Mouse (Mus musculus) hindbrain, embryonic 14.5 days (tissue): ENCODE measurements around the gene Ube2v1. TPM values are rescaled to one million over a fixed set of nuclear protein-coding genes. Genes with fewer than 3 reads are reported as not detected.

Source experiments
- ATAC-seq: fragments of 200-750 bp; cut with Nextera tagmentation; 2 replicates; pipeline ENCODE4 v1.8.0; 2017; ENCODE audit warnings: moderate number of reproducible peaks, mild to moderate bottlenecking, moderate TSS enrichment, moderate library complexity; ENCODE audit not compliant: low FRiP score
- DNase-seq: peaks from one replicate; pipeline ENCODE4 v3.0.0-alpha.2; 2015; ENCODE audit warnings: low spot score
- H3K27ac ChIP-seq: fragments of 300-500 bp; sonication (generic); 2 replicates; pipeline ENCODE4 v1.5.1; 2014; ENCODE audit warnings: mild to moderate bottlenecking, moderate library complexity
- H3K27me3 ChIP-seq: fragments of 300-500 bp; sonication (generic); 2 replicates; pipeline ENCODE4 v1.6.1; 2014; ENCODE audit warnings: mild to moderate bottlenecking, low read length, mixed read lengths; ENCODE audit not compliant: control insufficient read depth, insufficient read depth
- H3K36me3 ChIP-seq: fragments of 300-500 bp; sonication (generic); replicated peaks from 2 replicates; pipeline ENCODE4 v1.6.1; 2014; ENCODE audit not compliant: control insufficient read depth, insufficient read depth
- H3K4me1 ChIP-seq: fragments of 300-500 bp; sonication (generic); replicated peaks from 2 replicates; pipeline ENCODE4 v1.6.1; 2014; ENCODE audit warnings: antibody characterized with exemption, low read length, mixed read lengths; ENCODE audit not compliant: control insufficient read depth, insufficient read depth
- H3K4me2 ChIP-seq: fragments of 300-500 bp; sonication (generic); replicated peaks from 2 replicates; pipeline ENCODE4 v1.6.1; 2014; ENCODE audit warnings: mild to moderate bottlenecking, moderate library complexity
- H3K4me3 ChIP-seq: fragments of 300-500 bp; sonication (generic); replicated peaks from 2 replicates; pipeline ENCODE4 v1.5.1; 2014; ENCODE audit warnings: mild to moderate bottlenecking, low read length
- H3K9ac ChIP-seq: fragments of 300-500 bp; sonication (generic); 2 replicates; pipeline ENCODE4 v1.6.1; 2014
- H3K9me3 ChIP-seq: fragments of 300-500 bp; sonication (generic); 2 replicates; pipeline ENCODE4 v1.6.1; 2016; ENCODE audit warnings: low read length; ENCODE audit not compliant: control insufficient read depth
- WGBS: fragments of 180-500 bp; shearing (Covaris S2); extraction: QIAGEN DNeasy Blood & Tissue Kit; methylation state at CpG from one replicate; pipeline ENCODE4 v1.1.7; 2014; 5-methylcytosine and 5-hydroxymethylcytosine counted together
- polyA plus RNA-seq: library from polyadenylated mRNA; unstranded; fragments of >200 nt; fragmentation: Nextera tagmentation; extraction: Ambion mirVana; gene quantifications from 2 replicates; pipeline ENCODE4 v1.2.1, GENCODE M21; 2014

Gene Ube2v1
- polyA plus RNA-seq, 1 experiment from 2014 or later, result 302 TPM

DNA sequence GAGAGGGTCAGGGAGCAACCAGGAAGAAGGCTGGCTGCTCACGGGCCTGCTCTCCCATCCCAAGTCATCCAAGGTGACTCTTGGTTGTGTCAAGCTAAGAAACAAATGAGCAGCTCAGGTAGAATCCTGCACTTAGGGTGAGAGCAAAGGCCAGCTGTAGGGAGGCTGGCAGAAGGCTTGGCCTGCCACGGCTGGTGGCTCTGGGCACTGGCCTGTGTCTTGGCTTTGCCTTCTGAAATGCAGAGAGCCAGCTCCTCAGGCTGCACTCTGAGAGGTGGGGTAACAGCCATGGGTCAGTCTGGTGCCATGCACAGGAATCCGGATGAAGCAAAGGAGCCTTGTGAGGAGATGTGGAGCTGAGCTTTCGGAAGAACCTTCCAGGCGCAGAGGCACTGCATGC, 36.5 kb upstream of the Ube2v1 start:
- Histone ChIP-seq H3K36me3 (no peaks in the 10 kb centered on the region), H3K9ac (no peak overlapping the region), H3K4me1 (no peaks in the 10 kb centered on the region), H3K27ac (no peak overlapping the region), H3K4me2 (no peak overlapping the region), H3K4me3 (no peak overlapping the region), H3K9me3 (no peaks in the 10 kb centered on the region), H3K27me3 (0 out of 2 replicates have a peak, but pooled peaks cover 3% of the 10 kb centered on the region)
- ATAC-seq, result no peak
- no peak for DNase-seq
- 83% methylated on average over 5 of the region's 5 CpGs for WGBS

GRCm38 (mm10) chr2:167665972-167666713, 34.2 kb upstream of the Ube2v1 start:
- no peak overlapping the region for H3K4me2 ChIP-seq
- H3K27ac ChIP-seq, result no peak overlapping the region
- 83% methylated on average over 18 of the region's 18 CpGs for WGBS
- 0 out of 2 replicates have a peak, but pooled peaks cover 3% of the 10 kb centered on the region for H3K27me3 ChIP-seq
- H3K9me3 ChIP-seq, result no peaks in the 10 kb centered on the region
- H3K4me3 ChIP-seq, result no peak overlapping the region
- no peaks in the 10 kb centered on the region for H3K36me3 ChIP-seq
- DNase-seq (no peak), ATAC-seq (no peak)
- H3K9ac ChIP-seq, result no peak overlapping the region
- H3K4me1 ChIP-seq, result no peaks in the 10 kb centered on the region

DNA sequence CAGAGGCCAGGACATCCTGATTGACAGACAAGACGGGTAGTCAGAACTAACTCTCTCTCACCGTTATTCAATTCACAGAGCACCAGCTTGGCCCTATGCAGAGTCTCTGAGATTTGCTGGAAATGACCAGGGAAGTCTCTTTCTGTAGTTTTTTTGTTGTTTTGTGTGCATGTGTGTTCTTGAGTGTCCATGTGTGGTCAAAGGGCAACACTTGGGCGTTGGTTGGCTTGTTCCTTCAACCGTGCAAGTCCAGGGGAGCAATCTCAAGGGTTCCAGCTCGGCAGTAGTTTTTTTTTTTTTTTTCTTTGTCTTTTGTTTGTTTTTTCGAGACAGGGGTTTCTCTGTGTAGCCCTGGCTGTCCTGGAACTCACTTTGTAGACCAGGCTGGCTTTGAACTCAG, 30.8 kb upstream of the Ube2v1 start:
- Histone ChIP-seq H3K9ac (no peak overlapping the region), H3K27ac (no peak overlapping the region), H3K36me3 (no peaks in the 10 kb centered on the region), H3K4me2 (no peak overlapping the region), H3K9me3 (no peaks in the 10 kb centered on the region), H3K27me3 (0 out of 2 replicates have a peak, but pooled peaks cover 3% of the 10 kb centered on the region), H3K4me3 (no peak overlapping the region), H3K4me1 (peaks cover 16% of the 10 kb centered on the region)
- DNase-seq (no peak), ATAC-seq (no peak)
- WGBS, result 54% methylated on average over 6 of the region's 6 CpGs

DNA sequence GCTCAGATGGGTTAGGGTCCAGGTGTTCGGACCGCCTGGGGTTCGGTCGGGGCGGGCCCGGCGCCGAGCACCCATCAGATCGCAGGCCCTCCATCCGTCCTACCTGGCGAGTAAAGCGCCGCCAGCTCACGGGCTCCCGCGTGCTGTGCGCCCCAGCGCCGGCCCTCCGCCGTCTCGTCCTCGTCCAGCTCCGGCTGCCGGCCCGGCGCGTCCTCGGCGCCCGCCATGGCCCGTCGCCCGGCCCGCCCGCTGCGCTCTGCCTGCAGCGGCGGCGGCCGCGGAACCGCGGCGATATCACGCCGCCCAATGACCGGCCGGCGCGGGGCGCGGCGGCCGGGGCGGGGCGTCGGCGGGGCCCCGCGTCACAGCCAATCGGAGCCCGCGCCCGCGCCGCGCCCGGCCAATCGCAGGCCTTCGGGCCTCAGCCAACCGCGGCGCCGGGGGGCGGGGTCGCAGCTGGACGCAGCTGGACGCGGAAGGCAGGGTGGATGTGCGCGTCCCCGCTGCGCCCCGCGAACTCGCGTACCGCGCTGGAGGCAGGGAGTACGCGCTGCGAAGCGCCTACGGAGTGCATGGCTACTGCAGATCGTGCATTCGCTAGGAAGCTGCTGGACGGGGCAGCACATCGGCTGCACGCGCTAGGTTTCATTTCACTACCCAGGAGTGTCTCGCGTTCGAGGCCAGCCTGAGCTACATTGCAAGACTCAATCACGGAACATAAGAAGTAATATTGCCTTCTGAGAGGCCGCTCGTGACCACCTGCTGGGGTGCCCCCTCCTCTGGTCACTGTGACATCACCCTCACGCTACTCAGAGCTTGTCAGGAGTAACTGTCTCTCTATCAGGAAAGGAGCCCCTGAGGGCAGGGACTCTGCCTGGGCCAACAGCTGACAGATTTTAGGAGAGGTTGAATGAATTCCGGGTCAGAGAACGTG, 29.6 kb upstream of the Ube2v1 start, which contains the start of gene Gm20431:
TSS of gene Gm20431 (minus strand) at position 227 of the 934 bp plus-strand sequence.
- 0 out of 2 replicates have a peak, but pooled peaks cover 3% of the 10 kb centered on the region for H3K27me3 ChIP-seq
- peak within 1 kb of the TSS; percentile 99 for H3K4me2 ChIP-seq
- WGBS, result under 1% methylated on average over 84 of the region's 110 CpGs
- H3K27ac ChIP-seq, result peak within 1 kb of the TSS; percentile 74
- ATAC-seq, result peak; percentile 94
- DNase-seq, result peak; percentile 95
- peak within 1 kb of the TSS; percentile 94 for H3K4me3 ChIP-seq
- no peaks in the 10 kb centered on the region for H3K9me3 ChIP-seq
- H3K9ac ChIP-seq, result peak within 1 kb of the TSS; percentile 88
- no peaks in the 10 kb centered on the region for H3K36me3 ChIP-seq
- peaks cover 16% of the 10 kb centered on the region for H3K4me1 ChIP-seq

DNA sequence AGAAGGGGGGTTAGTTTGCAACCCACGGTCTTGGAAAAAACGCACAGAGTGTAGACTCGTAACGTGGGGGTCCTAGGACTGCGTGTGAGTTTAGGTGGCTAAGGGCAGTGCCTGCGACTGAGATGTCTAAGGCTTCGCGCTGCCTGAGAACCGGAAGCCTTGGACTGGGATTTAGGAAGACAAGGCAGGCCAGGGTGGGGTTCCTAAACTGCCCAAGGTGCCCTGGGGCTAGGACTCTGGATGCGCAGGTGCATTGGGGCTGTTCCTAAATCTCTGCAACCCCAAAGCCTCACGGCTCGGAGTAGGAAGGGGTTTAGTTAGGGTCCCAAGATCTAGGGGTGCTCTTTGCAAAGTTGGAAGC, 28.7 kb upstream of the Ube2v1 start:
- Histone ChIP-seq H3K4me1 (peaks cover 16% of the 10 kb centered on the region), H3K4me2 (peak overlapping the region; percentile 99), H3K27ac (peak overlapping the region; percentile 74; the same call in 1 of the 2 replicates), H3K9ac (peak overlapping the region; percentile 88), H3K36me3 (no peaks in the 10 kb centered on the region), H3K4me3 (peak overlapping the region; percentile 94), H3K9me3 (no peaks in the 10 kb centered on the region), H3K27me3 (0 out of 2 replicates have a peak, but pooled peaks cover 3% of the 10 kb centered on the region)
- ATAC-seq (no peak), DNase-seq (no peak)
- 0% methylated on average over 12 of the region's 12 CpGs for WGBS

DNA sequence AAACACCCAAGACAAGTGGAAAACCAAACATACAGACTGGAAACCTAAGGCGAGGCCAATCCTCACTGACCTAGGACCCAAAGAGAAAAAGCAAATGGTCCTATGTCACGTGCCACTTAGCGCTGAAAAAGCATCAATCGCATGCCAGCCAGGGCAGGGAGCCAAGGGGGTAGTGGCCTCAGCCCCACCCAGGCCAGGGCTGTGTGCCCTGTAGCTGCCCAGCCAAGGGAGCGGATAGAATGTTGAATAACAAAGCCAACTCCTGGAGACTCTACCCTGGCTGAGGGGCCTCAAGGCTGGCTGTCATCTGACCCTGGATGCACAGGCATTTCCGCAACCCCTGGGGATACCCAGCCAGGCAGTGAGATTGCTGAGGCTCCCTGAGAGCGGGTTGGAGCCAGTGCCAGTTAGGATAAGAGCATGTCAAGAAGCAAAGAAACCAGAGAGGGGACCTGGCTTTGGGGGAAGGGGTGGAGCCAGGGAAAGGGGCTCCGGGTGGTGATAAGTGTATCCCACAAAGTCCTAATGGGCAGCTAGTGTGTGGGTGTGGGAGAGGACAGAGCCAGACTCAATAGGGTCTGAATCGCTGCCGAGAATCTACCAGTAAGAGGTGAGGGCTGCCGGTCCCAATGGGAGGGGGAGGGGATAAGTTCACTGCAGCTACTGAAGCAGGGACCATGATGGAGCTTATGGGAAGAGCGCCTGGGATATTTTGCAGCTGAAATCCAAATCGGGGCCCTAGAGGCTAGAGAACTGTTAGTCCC, 28.1 kb upstream of the Ube2v1 start:
- no peaks in the 10 kb centered on the region for H3K36me3 ChIP-seq
- no peak for DNase-seq
- no peak for ATAC-seq
- H3K9me3 ChIP-seq, result no peaks in the 10 kb centered on the region
- H3K4me2 ChIP-seq, result peak overlapping the region; percentile 99
- H3K4me3 ChIP-seq, result peak overlapping the region; percentile 94
- 0 out of 2 replicates have a peak, but pooled peaks cover 3% of the 10 kb centered on the region for H3K27me3 ChIP-seq
- peaks cover 16% of the 10 kb centered on the region for H3K4me1 ChIP-seq
- peak overlapping the region; percentile 88 for H3K9ac ChIP-seq
- no peak overlapping the region for H3K27ac ChIP-seq
- WGBS, result 16% methylated on average over 13 of the region's 13 CpGs

DNA sequence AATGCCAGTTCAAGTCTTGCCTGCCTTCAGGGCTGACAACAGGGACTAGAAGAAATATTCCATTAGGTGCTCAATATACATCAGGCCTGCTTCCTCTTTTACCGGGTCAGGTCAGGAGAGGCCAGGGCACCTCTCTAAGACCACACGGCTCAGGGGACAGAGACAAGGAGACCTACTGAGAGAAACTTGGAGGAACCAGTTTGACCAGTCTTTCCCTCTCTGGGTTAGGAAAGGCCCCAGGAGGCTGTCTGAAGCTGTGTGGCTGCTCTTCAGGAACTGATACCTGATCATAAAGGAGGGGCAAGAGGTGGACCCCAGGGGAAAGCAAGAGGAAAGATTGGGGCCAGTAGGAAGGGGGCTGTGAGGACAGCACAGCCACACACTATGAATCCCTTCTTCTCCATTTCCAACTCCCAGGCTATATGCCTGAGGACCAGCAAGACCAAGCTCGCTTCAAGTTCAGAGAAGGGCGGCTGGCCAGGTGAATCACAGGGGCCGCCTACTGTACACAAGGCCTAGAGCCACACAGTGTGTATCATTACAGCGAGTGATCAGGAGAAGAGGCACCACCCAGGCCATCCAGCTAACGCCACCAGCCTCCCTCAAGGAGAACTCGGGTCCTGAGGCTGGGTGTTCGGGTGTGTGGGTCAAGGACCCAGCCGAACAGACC, 27.4 kb upstream of the Ube2v1 start:
- Histone ChIP-seq H3K27me3 (no peaks in the 10 kb centered on the region), H3K4me1 (peaks cover 16% of the 10 kb centered on the region), H3K9ac (no peak overlapping the region), H3K27ac (no peak overlapping the region), H3K4me2 (peak overlapping the region; percentile 99), H3K4me3 (no peak overlapping the region), H3K36me3 (0 out of 2 replicates have a peak, but pooled peaks cover under 1% of the 10 kb centered on the region), H3K9me3 (no peaks in the 10 kb centered on the region)
- 80% methylated on average over 10 of the region's 10 CpGs for WGBS
- DNase-seq (no peak), ATAC-seq (no peak)

DNA sequence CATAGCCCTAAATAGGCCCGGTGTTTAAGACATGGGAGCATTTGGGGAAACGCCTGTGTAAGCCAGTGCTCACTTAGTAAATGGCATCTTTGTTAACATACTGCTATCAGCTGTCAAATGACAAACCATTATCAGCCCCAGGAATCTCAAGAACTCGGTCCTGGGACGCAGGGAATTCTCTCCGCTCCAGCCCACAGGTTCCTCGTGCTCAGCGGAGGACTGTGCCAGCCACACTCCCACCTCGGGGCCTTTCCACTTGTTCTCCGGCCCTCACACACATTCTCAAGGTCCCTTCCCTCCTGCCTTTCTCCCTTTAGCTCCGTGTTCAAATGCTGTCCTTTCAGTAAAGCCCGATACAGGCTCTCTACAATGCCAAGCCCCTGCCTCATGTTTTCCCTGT, 26.8 kb upstream of the Ube2v1 start:
- no peak overlapping the region for H3K4me3 ChIP-seq
- H3K36me3 ChIP-seq, result 0 out of 2 replicates have a peak, but pooled peaks cover 6% of the 10 kb centered on the region
- H3K4me2 ChIP-seq, result no peak overlapping the region
- ATAC-seq, result no peak
- no peak overlapping the region for H3K9ac ChIP-seq
- no peak overlapping the region for H3K27ac ChIP-seq
- H3K9me3 ChIP-seq, result no peaks in the 10 kb centered on the region
- H3K27me3 ChIP-seq, result no peaks in the 10 kb centered on the region
- H3K4me1 ChIP-seq, result peaks cover 16% of the 10 kb centered on the region
- no peak for DNase-seq
- 88% methylated on average over 11 of the region's 11 CpGs for WGBS
